Mouse (Mus musculus): ENCODE data around the gene Akap13.

Akap13 gene

GRCm38 (mm10) chr7:75801621-75802358, 346.5 kb downstream of the Akap13 start:
- in situ Hi-C loops (cut with MboI; ENCODE audit: unreplicated experiment in 2 of 2): no loop called here

- in situ Hi-C loops (cut with MboI; ENCODE audit: unreplicated experiment in 2 of 2): no loop called here
These were observed 347.6 kb downstream of the Akap13 start for GRCm38 (mm10) chr7:75802887-75803286.

Data from v-Abl transformed pro-B cells (cell line).